Mouse (Mus musculus): ENCODE results near the gene E2f1.

DNA sequence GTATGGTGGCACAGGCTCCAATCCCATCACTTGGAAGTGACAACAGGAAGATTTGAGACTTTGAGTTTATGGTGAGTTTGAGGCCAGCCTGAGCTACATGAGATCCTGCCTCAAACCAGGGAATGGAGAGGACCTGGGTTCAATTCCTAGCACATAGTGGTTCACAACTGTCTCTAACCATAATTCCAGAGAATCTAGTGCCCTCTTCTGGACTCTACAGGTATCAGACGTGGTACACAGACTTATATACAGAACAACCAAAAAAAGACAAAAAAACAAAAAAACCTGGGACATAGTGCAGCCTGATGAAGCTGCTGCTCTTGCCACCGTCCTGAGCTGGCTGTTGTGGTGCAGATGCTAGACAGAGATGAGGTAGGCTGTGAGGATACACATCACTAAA lies 28.1 kb downstream of the E2f1 start:
- TF ChIP-seq FLI1 (IDR thresholded peaks at IDR 0.05; ENCODE audit: low read length) (no peak), GATA1 (IDR thresholded peaks at IDR 0.05; ENCODE audit: borderline replicate concordance, low read length) (no peak)

All from megakaryocyte, embryonic 14.5 days (primary cell).